Mouse (Mus musculus): ENCODE results near the gene Btn1a1.

GRCm38 (mm10) chr13:23513517-23513916, 47.8 kb upstream of the Btn1a1 start:
- TF ChIP-seq CTCF (IDR thresholded peaks at IDR 0.05; ENCODE audit: low read depth), result no peak
- no peak for TF ChIP-seq EP300 (optimal IDR thresholded peaks at IDR 0.05)
